Mouse (Mus musculus) CH12.LX (cell line): ENCODE data around the gene Stx11.

ENCODE experiments used
- CHD1 ChIP-seq: IDR thresholded peaks from 2 replicates; pipeline ENCODE4 v1.6.1; 2012; ENCODE audit warnings: low read depth, low read length, improper control_type of control experiment, inconsistent platforms
- CTCF ChIP-seq, 2 experiments: IDR thresholded peaks in 1 of 2; conservative IDR thresholded peaks in 1 of 2; 2 replicates each; pipeline ENCODE4 v1.5.1; 2011 to 2012; ENCODE audit warnings: low read depth in 2 of 2, low read length in 2 of 2, improper control_type of control experiment in 1 of 2, inconsistent platforms in 1 of 2, mild to moderate bottlenecking in 1 of 2, moderate library complexity in 1 of 2
- EP300 ChIP-seq: IDR thresholded peaks from 2 replicates; pipeline ENCODE4 v1.6.1; 2011; ENCODE audit warnings: low read length, improper control_type of control experiment
- HCFC1 ChIP-seq: IDR thresholded peaks from 2 replicates; pipeline ENCODE4 v1.6.1; 2012; ENCODE audit warnings: low read depth, mild to moderate bottlenecking, inconsistent platforms, low read length, improper control_type of control experiment
- MYC ChIP-seq: IDR thresholded peaks from 2 replicates; pipeline ENCODE4 v1.6.1; 2011; ENCODE audit warnings: low read depth, mild to moderate bottlenecking, improper control_type of control experiment, low read length
- NELFE ChIP-seq: IDR thresholded peaks from 2 replicates; pipeline ENCODE4 v1.6.1; 2011; ENCODE audit warnings: low read depth, low read length, improper control_type of control experiment
- POLR2A ChIP-seq: IDR thresholded peaks from 2 replicates; pipeline ENCODE4 v1.6.1; 2011; ENCODE audit warnings: low read depth, mild to moderate bottlenecking, improper control_type of control experiment, low read length
- TCF12 ChIP-seq: IDR thresholded peaks from 2 replicates; pipeline ENCODE4 v1.6.1; 2014; ENCODE audit warnings: low read depth, mild to moderate bottlenecking, inconsistent platforms, low read length, improper control_type of control experiment
- UBTF ChIP-seq: IDR thresholded peaks from 2 replicates; pipeline ENCODE4 v1.6.1; 2012; ENCODE audit warnings: low read depth, mild to moderate bottlenecking, inconsistent platforms, low read length, improper control_type of control experiment, moderate library complexity
- USF1 ChIP-seq: IDR thresholded peaks from 2 replicates; pipeline ENCODE4 v1.6.1; 2014; ENCODE audit warnings: low read depth, mild to moderate bottlenecking, inconsistent platforms, low read length, improper control_type of control experiment
- USF2 ChIP-seq: conservative IDR thresholded peaks from 2 replicates; pipeline ENCODE4 v1.6.1; 2011; ENCODE audit warnings: low read depth, low read length, improper control_type of control experiment
- ZMIZ1 ChIP-seq: IDR thresholded peaks from 2 replicates; pipeline ENCODE4 v1.6.1; 2012; ENCODE audit warnings: low read depth, mild to moderate bottlenecking, inconsistent platforms, low read length, improper control_type of control experiment
- ZNF384 ChIP-seq: IDR thresholded peaks from 2 replicates; pipeline ENCODE4 v1.6.1; 2012; ENCODE audit warnings: low read depth, low read length, improper control_type of control experiment, inconsistent platforms

- TF ChIP-seq ZNF384 (peak; percentile 80), USF1 (no peak), EP300 (no peak), POLR2A (no peak), CTCF (conservative IDR thresholded peaks at IDR 0.05 in 1 of 2, IDR thresholded peaks at IDR 0.05 in 1 of 2; ENCODE audit: low read depth in 2 of 2, low read length in 2 of 2) (peak in 1 of 2 experiments; percentile 47; a peak in 2 of 4 replicates), CHD1 (0 out of 2 replicates have a peak, but pooled peaks have one; percentile 82), ZMIZ1 (no peak), TCF12 (no peak), UBTF (no peak), USF2 (no peak), MYC (no peak), NELFE (no peak), HCFC1 (no peak)
These were observed 42.5 kb downstream of the Stx11 start for GRCm38 (mm10) chr10:12921551-12922040.
